Mouse (Mus musculus) forebrain, embryonic 13.5 days (tissue): ENCODE measurements around the gene Idh3a. TPM values are rescaled to one million over a fixed set of nuclear protein-coding genes. Genes with fewer than 3 reads are reported as not detected.

Source experiments
- polyA plus RNA-seq: library from polyadenylated mRNA; unstranded; fragments of >200 nt; fragmentation: Nextera tagmentation; extraction: Ambion mirVana; gene quantifications from 2 replicates; pipeline ENCODE4 v1.2.1, GENCODE M21; 2015

Idh3a gene
- polyA plus RNA-seq, 1 experiment from 2014 or later = 127 TPM

Other genes starting within 250 kb of the Idh3a start
- gene Dmxl2, start 84.7 kb upstream of the Idh3a start, polyA plus RNA-seq = 29.1 and 30.0 TPM in 2 replicates
- 0.10 and 0.48 TPM in 2 replicates for gene Sh2d7, start 47.4 kb upstream of the Idh3a start, polyA plus RNA-seq
- gene Cib2, start 26.1 kb upstream of the Idh3a start, polyA plus RNA-seq = 27.0 and 28.9 TPM in 2 replicates
- 14.7 and 16.1 TPM in 2 replicates for gene Acsbg1, start 75.5 kb downstream of the Idh3a start, polyA plus RNA-seq
- gene Dnaja4, start 112.5 kb downstream of the Idh3a start, polyA plus RNA-seq = 3.0 and 3.6 TPM in 2 replicates
- gene Wdr61, start 148.2 kb downstream of the Idh3a start, polyA plus RNA-seq = 149 and 151 TPM in 2 replicates
- gene Crabp1, start 178.4 kb downstream of the Idh3a start, polyA plus RNA-seq = 34.3 and 44.4 TPM in 2 replicates